Mouse (Mus musculus) embryonic fibroblast, embryonic 13.5 days (primary cell): ENCODE measurements around the gene Oxld1.

ENCODE experiments used
- CTCF ChIP-seq: IDR thresholded peaks from 2 replicates; pipeline ENCODE4 v1.5.1; 2011; ENCODE audit warnings: mild to moderate bottlenecking, control low read depth, low read length, moderate library complexity, borderline replicate concordance; ENCODE audit not compliant: insufficient read depth
- POLR2A ChIP-seq: IDR thresholded peaks from 2 replicates; pipeline ENCODE4 v1.6.1; 2011; ENCODE audit warnings: low read depth, mild to moderate bottlenecking, control low read depth, low read length, moderate library complexity

DNA sequence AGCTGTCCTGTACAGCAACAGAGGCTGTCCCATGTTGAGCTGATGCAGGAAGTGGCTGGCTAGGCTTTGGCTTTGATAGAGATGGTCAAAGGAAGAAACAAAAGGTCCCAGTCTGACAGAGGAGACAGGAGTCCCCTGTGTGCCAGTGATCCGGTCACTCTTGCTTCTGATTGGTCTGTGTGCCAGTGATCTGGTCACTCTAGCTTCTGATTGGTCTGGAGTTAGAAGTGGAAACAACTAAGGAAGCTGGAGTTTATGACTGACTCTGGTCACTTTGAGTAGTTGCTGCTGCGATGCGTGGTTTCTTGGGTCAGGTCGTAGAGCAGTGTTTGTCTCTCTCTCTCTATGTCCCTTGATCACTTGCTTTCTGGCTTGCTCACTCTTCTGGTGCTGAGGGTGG is 43.8 kb upstream of the Oxld1 start:
- TF ChIP-seq CTCF, result no peak
- no peak; the same call in 1 of the 2 replicates for TF ChIP-seq POLR2A
